Mouse (Mus musculus) forelimb bud, embryonic 11.5 days (tissue): Measurements from ENCODE around the gene Tmem63b.
A peak's percentile ranks its signal among the peaks of the same experiment; 100 is the strongest.

Source experiments
- DNase-seq: peaks from one replicate; pipeline ENCODE4 v3.0.0-alpha.2; 2012; ENCODE audit warnings: low read depth, low spot score

Tmem63b gene

GRCm38 (mm10) chr17:45686716-45687115 lies at the start of gene Tmem63b:
Tmem63b (minus strand) TSS chr17:45686905.
- no peak for DNase-seq

GRCm38 (mm10) chr17:45735382-45736310 lies 48.9 kb upstream of the Tmem63b start:
- DNase-seq: peak; percentile 88

DNA sequence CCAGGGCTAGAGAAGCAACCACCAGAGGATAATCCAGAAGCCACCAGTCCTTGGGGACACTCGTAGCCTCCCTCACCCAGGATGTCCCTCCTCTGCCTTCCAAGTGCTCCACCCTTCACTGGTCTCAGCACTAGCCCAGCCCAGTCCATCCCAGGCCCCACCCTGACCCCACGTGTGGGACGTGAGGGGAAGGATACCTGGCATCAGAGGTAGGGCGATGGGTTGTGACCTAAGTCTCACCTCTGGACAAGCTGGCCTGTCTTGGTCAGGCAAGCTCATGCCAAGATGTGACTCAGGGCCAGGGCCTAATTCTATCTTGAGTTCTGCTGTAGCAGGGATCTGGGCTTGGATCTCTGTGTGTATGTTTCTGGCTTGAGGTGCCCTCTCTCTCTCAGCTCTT lies 48.2 kb upstream of the Tmem63b start:
- no peak for DNase-seq

GRCm38 (mm10) chr17:45734333-45734732 lies 47.6 kb upstream of the Tmem63b start:
- DNase-seq: no peak

DNA sequence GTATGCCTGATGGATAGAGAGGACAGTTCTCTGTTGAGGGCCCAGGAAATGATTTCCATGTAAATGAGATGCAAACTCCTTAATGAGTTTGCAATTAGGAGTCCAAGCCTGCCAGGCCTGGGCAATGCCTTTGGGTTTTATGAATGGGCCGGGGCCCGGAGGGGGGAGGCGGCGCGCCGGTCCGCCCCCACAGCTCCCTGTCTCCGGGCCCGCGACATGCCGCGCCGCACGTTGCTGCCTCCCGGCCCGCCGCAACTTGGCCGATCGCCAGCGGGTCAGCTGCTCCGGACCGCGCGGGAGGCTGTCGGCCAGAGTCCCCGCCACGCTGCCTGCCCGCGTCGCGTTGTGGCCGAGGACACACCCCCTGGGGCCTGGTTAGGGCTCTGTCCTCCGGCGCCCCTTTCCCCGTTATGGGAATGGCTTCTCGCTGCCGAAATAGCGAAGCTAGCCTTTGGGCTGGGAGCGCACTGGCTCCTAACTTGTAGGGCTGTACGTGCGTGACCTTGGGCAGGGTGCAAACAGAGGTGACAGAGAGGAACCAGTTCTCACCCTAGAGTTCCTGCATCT lies 47.1 kb upstream of the Tmem63b start, which contains the start of gene 1600014C23Rik:
Gene 1600014C23Rik (minus strand): TSS at position 110 of the 567 bp plus-strand sequence.
- no peak for DNase-seq

GRCm38 (mm10) chr17:45733038-45733734 lies 46.5 kb upstream of the Tmem63b start:
- no peak for DNase-seq

- DNase-seq: peak; percentile 92
Measured at GRCm38 (mm10) chr17:45731172-45731864, 44.6 kb upstream of the Tmem63b start.

GRCm38 (mm10) chr17:45730696-45731095 lies 44.0 kb upstream of the Tmem63b start:
- DNase-seq: no peak

- no peak for DNase-seq
Measured at GRCm38 (mm10) chr17:45729387-45729786, 42.7 kb upstream of the Tmem63b start.

DNA sequence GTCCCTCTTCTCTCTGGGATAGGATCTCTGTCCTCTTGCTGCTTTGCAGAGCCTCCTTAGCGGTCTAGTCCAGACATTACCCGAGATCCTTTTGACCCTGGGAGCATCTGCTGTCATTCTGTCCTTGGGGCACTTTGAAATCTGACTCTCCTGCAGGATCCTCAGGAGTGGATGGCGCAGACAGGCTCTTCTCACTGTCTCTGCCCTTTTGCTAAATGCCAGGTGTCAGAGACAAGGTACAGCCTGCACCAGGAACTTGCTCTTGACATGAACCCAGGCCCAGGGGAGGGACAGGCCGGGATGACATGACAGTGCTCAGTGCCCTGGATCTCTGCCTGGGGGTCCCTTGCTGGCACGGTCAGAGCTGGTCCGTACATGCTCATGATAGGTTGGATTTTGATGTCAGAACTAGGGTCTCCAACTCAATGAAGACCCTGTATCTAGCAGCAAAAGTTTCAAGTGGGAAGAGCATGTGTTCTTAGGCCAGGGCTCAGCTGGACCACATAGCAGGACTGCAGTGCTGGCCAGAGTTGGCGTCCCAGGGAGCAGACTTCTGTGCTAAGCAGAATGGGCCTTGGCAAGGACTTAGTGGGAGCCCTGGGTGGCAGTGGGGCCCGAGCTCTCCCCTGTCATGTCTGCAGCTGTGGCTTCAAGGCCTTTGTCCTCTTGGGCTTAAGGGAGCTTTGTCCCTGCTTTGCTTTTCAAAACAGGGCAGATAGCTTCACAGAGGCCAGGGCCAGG lies 41.4 kb upstream of the Tmem63b start:
- no peak for DNase-seq

GRCm38 (mm10) chr17:45727481-45727880 lies 40.8 kb upstream of the Tmem63b start:
- DNase-seq: no peak

DNA sequence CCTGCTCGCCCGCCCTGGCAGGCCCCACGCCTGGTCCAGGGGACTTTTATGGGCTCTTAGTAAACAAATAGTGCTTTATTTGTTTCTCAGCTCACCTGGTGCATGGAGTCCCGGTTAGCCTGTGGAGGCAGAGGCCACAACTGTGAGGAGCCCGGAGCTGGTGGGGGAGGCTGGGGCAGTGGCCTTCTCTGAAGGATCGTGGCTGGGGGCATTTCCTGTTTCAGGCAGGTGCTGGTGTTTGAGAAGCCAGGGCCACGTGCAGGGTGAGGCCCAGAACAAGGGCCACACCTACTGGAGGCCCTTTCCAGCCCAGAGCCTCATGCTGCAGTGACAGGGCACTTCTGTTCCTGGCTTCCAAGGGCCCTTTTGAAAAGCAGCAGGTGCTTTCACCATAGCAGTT lies 39.5 kb upstream of the Tmem63b start:
- DNase-seq: no peak

- DNase-seq: no peak
Measured at GRCm38 (mm10) chr17:45724574-45724921, 37.8 kb upstream of the Tmem63b start.

DNA sequence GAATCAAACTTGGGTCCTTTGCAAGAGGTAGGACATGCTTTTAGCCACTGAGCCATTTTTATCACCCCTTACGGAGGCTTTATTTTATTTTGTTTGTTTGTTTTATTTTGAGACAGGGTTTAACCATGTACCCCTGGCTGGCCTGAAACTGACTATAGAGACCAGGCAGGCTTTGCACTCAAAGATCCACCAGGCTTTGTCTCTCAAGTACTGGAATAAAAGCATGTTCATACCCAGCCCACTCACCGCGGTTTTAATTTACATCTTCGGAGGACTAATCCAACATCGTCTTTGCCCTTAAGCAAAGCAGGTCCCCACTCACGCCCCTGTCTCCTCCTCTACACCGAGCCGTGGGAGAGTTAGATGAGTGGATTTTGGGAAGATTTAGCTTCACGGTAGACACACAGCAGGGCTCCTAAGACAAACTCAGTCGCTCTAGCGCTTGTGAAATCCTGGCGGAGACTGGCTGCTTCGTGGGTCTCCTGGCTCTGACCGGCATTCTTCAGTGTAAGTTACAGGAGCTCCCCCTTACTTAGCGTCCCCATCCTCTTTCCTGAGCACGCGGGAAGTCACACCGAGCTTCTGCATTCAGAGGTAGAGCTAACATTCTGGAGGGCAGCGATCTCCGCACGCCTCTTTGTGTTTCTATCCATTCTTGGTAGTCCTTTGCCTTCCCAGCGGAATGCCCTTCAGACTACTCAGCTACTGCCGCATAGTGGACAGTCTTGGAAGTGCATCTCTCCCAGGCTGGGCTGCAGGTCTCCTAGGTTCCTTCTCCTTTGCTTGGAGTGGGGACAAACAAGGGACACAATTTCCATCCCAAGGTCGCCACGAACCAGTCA lies 37.2 kb upstream of the Tmem63b start:
- peak; percentile 92 for DNase-seq

- peak; percentile 59 for DNase-seq
Measured at GRCm38 (mm10) chr17:45718323-45718722, 31.6 kb upstream of the Tmem63b start.

- DNase-seq: no peak
Measured at GRCm38 (mm10) chr17:45711525-45711924, 24.8 kb upstream of the Tmem63b start.

GRCm38 (mm10) chr17:45710407-45710806 lies 23.7 kb upstream of the Tmem63b start:
- DNase-seq: no peak

- DNase-seq: no peak
Measured at GRCm38 (mm10) chr17:45709829-45710228, 23.1 kb upstream of the Tmem63b start.

- DNase-seq: no peak
Measured at GRCm38 (mm10) chr17:45708179-45708578, 21.5 kb upstream of the Tmem63b start.

DNA sequence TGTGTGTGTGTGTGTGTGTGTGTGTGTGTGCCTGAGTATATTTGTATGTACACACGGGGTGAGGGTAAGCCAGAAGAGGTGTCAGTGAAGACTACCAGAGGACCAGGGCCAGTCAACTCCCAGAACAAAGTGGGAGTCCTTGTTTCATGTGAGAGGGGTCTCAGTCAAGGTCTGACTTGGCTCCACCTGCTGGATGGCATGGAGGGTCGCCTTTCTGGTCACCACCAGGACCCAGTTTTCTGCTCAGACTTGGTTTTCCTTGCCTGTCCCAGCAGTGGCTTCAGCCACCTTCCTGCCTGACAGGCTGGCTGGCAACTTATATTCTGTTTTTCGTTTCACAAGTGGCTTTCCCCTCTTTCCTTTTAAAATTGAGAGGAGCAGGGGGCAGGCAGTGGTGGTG lies 20.7 kb upstream of the Tmem63b start:
- DNase-seq: no peak
